Mouse (Mus musculus): Measurements from ENCODE around the gene Gm853. TPM values are rescaled to one million over a fixed set of nuclear protein-coding genes. Genes with fewer than 3 reads are reported as not detected.

The Gm853 gene
- polyA plus RNA-seq, 1 experiment from 2014 or later, result not detected

GRCm38 (mm10) chr4:130237607-130238006, 15.4 kb upstream of the Gm853 start:
- no peak overlapping the region for H3K27ac ChIP-seq (ENCODE audit: low read length)
- no peak overlapping the region for H3K9ac ChIP-seq (ENCODE audit: low read length)
- ATAC-seq (ENCODE audit: insufficient read depth, low FRiP score), result no peak
- 84% methylated on average over 4 of the region's 4 CpGs for WGBS
- H3K27me3 ChIP-seq (ENCODE audit: control insufficient read depth, insufficient read depth, low read length), result no peaks in the 10 kb centered on the region
- no peak overlapping the region for H3K4me3 ChIP-seq (replicated peaks; ENCODE audit: low read length)
- H3K4me1 ChIP-seq (ENCODE audit: control insufficient read depth, insufficient read depth, low read length), result no peaks in the 10 kb centered on the region
- no peak overlapping the region for H3K4me2 ChIP-seq (ENCODE audit: low read depth, low read length)
- H3K9me3 ChIP-seq (replicated peaks; ENCODE audit: control insufficient read depth, low read length), result no peaks in the 10 kb centered on the region
- H3K36me3 ChIP-seq (ENCODE audit: control insufficient read depth, insufficient read depth, low read length), result no peaks in the 10 kb centered on the region

- WGBS, result 32% methylated on average over 8 of the region's 8 CpGs
- Histone ChIP-seq H3K27me3 (ENCODE audit: control insufficient read depth, insufficient read depth, low read length) (no peaks in the 10 kb centered on the region), H3K4me2 (ENCODE audit: low read depth, low read length) (no peak overlapping the region), H3K9me3 (replicated peaks; ENCODE audit: control insufficient read depth, low read length) (no peaks in the 10 kb centered on the region), H3K36me3 (ENCODE audit: control insufficient read depth, insufficient read depth, low read length) (no peaks in the 10 kb centered on the region), H3K4me1 (ENCODE audit: control insufficient read depth, insufficient read depth, low read length) (no peaks in the 10 kb centered on the region), H3K4me3 (replicated peaks; ENCODE audit: low read length) (no peak overlapping the region), H3K27ac (ENCODE audit: low read length) (no peak overlapping the region), H3K9ac (ENCODE audit: low read length) (no peak overlapping the region)
- ATAC-seq (ENCODE audit: insufficient read depth, low FRiP score), result no peak
Observed at GRCm38 (mm10) chr4:130236361-130236760, 14.2 kb upstream of the Gm853 start.

- Histone ChIP-seq H3K36me3 (ENCODE audit: control insufficient read depth, insufficient read depth, low read length) (no peaks in the 10 kb centered on the region), H3K9ac (ENCODE audit: low read length) (no peak overlapping the region), H3K4me1 (ENCODE audit: control insufficient read depth, insufficient read depth, low read length) (no peaks in the 10 kb centered on the region), H3K4me3 (replicated peaks; ENCODE audit: low read length) (no peak overlapping the region), H3K9me3 (replicated peaks; ENCODE audit: control insufficient read depth, low read length) (no peaks in the 10 kb centered on the region), H3K4me2 (ENCODE audit: low read depth, low read length) (no peak overlapping the region), H3K27ac (ENCODE audit: low read length) (no peak overlapping the region), H3K27me3 (ENCODE audit: control insufficient read depth, insufficient read depth, low read length) (no peaks in the 10 kb centered on the region)
- ATAC-seq (ENCODE audit: insufficient read depth, low FRiP score), result no peak
Observed at GRCm38 (mm10) chr4:130224071-130224470, 1.9 kb upstream of the Gm853 start.

- 82% methylated on average over 9 of the region's 9 CpGs for WGBS
- no peak overlapping the region for H3K4me3 ChIP-seq (replicated peaks; ENCODE audit: low read length)
- no peaks in the 10 kb centered on the region for H3K36me3 ChIP-seq (ENCODE audit: control insufficient read depth, insufficient read depth, low read length)
- H3K27ac ChIP-seq (ENCODE audit: low read length), result no peak overlapping the region
- no peak for ATAC-seq (ENCODE audit: insufficient read depth, low FRiP score)
- H3K9me3 ChIP-seq (replicated peaks; ENCODE audit: control insufficient read depth, low read length), result no peaks in the 10 kb centered on the region
- H3K27me3 ChIP-seq (ENCODE audit: control insufficient read depth, insufficient read depth, low read length), result no peaks in the 10 kb centered on the region
- no peak overlapping the region for H3K4me2 ChIP-seq (ENCODE audit: low read depth, low read length)
- no peak overlapping the region for H3K9ac ChIP-seq (ENCODE audit: low read length)
- H3K4me1 ChIP-seq (ENCODE audit: control insufficient read depth, insufficient read depth, low read length), result no peaks in the 10 kb centered on the region
Observed at GRCm38 (mm10) chr4:130220176-130220575, 2.0 kb downstream of the Gm853 start.

GRCm38 (mm10) chr4:130215392-130215791, 6.8 kb downstream of the Gm853 start:
- no peak overlapping the region for H3K9ac ChIP-seq (ENCODE audit: low read length)
- no peaks in the 10 kb centered on the region for H3K36me3 ChIP-seq (ENCODE audit: control insufficient read depth, insufficient read depth, low read length)
- no peak for ATAC-seq (ENCODE audit: insufficient read depth, low FRiP score)
- no peak overlapping the region for H3K4me2 ChIP-seq (ENCODE audit: low read depth, low read length)
- no peak overlapping the region for H3K4me3 ChIP-seq (replicated peaks; ENCODE audit: low read length)
- no peaks in the 10 kb centered on the region for H3K27me3 ChIP-seq (ENCODE audit: control insufficient read depth, insufficient read depth, low read length)
- H3K9me3 ChIP-seq (replicated peaks; ENCODE audit: control insufficient read depth, low read length), result no peaks in the 10 kb centered on the region
- no peaks in the 10 kb centered on the region for H3K4me1 ChIP-seq (ENCODE audit: control insufficient read depth, insufficient read depth, low read length)
- no peak overlapping the region for H3K27ac ChIP-seq (ENCODE audit: low read length)
- WGBS, result 82% methylated on average over 8 of the region's 8 CpGs

GRCm38 (mm10) chr4:130213857-130214256, 8.3 kb downstream of the Gm853 start:
- Histone ChIP-seq H3K27ac (ENCODE audit: low read length) (no peak overlapping the region), H3K4me2 (ENCODE audit: low read depth, low read length) (no peak overlapping the region), H3K4me3 (replicated peaks; ENCODE audit: low read length) (no peak overlapping the region), H3K27me3 (ENCODE audit: control insufficient read depth, insufficient read depth, low read length) (no peaks in the 10 kb centered on the region), H3K36me3 (ENCODE audit: control insufficient read depth, insufficient read depth, low read length) (no peaks in the 10 kb centered on the region), H3K9me3 (replicated peaks; ENCODE audit: control insufficient read depth, low read length) (no peaks in the 10 kb centered on the region), H3K9ac (ENCODE audit: low read length) (no peak overlapping the region), H3K4me1 (ENCODE audit: control insufficient read depth, insufficient read depth, low read length) (no peaks in the 10 kb centered on the region)
- 72% methylated on average over 10 of the region's 10 CpGs for WGBS
- ATAC-seq (ENCODE audit: insufficient read depth, low FRiP score), result no peak

DNA sequence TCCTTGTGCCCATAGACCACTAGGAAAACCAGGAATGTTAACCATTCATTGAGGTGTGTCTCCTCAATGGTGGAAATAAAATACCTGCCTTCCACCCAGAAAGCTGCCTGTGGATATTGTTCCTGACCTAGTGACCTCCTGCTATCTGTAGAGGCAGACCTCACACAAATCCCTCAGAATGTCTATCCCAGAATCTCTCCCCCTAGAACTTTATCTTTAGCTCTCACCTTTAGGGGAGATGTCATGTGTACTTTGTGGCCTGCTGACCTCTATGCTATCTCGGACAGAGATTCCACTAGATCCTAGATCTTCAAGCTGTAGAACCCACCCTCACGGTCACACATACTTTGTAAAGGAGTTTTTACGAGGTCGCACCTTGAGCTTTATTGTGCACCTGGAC, 9.0 kb downstream of the Gm853 start:
- H3K36me3 ChIP-seq (ENCODE audit: control insufficient read depth, insufficient read depth, low read length), result no peaks in the 10 kb centered on the region
- H3K27ac ChIP-seq (ENCODE audit: low read length), result no peak overlapping the region
- no peaks in the 10 kb centered on the region for H3K9me3 ChIP-seq (replicated peaks; ENCODE audit: control insufficient read depth, low read length)
- ATAC-seq (ENCODE audit: insufficient read depth, low FRiP score), result no peak
- H3K27me3 ChIP-seq (ENCODE audit: control insufficient read depth, insufficient read depth, low read length), result no peaks in the 10 kb centered on the region
- no peak overlapping the region for H3K4me3 ChIP-seq (replicated peaks; ENCODE audit: low read length)
- no peaks in the 10 kb centered on the region for H3K4me1 ChIP-seq (ENCODE audit: control insufficient read depth, insufficient read depth, low read length)
- no peak overlapping the region for H3K9ac ChIP-seq (ENCODE audit: low read length)
- H3K4me2 ChIP-seq (ENCODE audit: low read depth, low read length), result no peak overlapping the region
- whole genome bisulfite sequencing, result 63% methylated on average over 4 of the region's 4 CpGs

- Histone ChIP-seq H3K9me3 (replicated peaks; ENCODE audit: control insufficient read depth, low read length) (no peaks in the 10 kb centered on the region), H3K4me1 (ENCODE audit: control insufficient read depth, insufficient read depth, low read length) (no peaks in the 10 kb centered on the region), H3K4me3 (replicated peaks; ENCODE audit: low read length) (no peak overlapping the region), H3K36me3 (ENCODE audit: control insufficient read depth, insufficient read depth, low read length) (no peaks in the 10 kb centered on the region), H3K4me2 (ENCODE audit: low read depth, low read length) (no peak overlapping the region), H3K9ac (ENCODE audit: low read length) (no peak overlapping the region), H3K27ac (ENCODE audit: low read length) (no peak overlapping the region), H3K27me3 (ENCODE audit: control insufficient read depth, insufficient read depth, low read length) (no peaks in the 10 kb centered on the region)
- ATAC-seq (ENCODE audit: insufficient read depth, low FRiP score), result no peak
- 71% methylated on average over 7 of the region's 7 CpGs for WGBS
Observed at GRCm38 (mm10) chr4:130212421-130212820, 9.8 kb downstream of the Gm853 start.

DNA sequence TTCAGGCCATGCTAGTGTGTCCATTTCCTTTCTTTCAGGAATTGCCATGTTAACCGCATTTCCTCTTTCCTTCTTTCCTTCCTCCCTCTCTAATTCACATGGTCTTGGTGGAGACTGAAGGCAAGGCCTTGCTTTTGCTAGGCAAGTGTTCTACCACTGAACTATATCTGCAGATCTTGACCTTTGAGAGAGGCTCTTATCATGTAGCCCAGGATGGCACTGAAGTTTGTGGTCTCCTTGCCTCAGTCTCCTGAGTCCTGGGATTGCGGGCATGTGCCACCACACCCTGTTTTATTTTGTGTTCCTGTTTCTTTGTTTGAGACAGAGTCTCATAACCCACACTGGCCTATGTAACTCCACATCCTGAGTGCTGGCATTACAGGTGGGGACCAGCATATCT, 10.3 kb downstream of the Gm853 start:
- H3K4me1 ChIP-seq (ENCODE audit: control insufficient read depth, insufficient read depth, low read length), result no peaks in the 10 kb centered on the region
- no peak overlapping the region for H3K4me2 ChIP-seq (ENCODE audit: low read depth, low read length)
- no peaks in the 10 kb centered on the region for H3K36me3 ChIP-seq (ENCODE audit: control insufficient read depth, insufficient read depth, low read length)
- H3K9me3 ChIP-seq (replicated peaks; ENCODE audit: control insufficient read depth, low read length), result no peaks in the 10 kb centered on the region
- no peak overlapping the region for H3K9ac ChIP-seq (ENCODE audit: low read length)
- WGBS, result 85% methylated on average over 2 of the region's 2 CpGs
- no peak overlapping the region for H3K27ac ChIP-seq (ENCODE audit: low read length)
- no peak overlapping the region for H3K4me3 ChIP-seq (replicated peaks; ENCODE audit: low read length)
- ATAC-seq (ENCODE audit: insufficient read depth, low FRiP score), result no peak
- no peaks in the 10 kb centered on the region for H3K27me3 ChIP-seq (ENCODE audit: control insufficient read depth, insufficient read depth, low read length)

Data from stomach, embryonic 16.5 days (tissue).